Mouse (Mus musculus): Measurements from ENCODE around the gene Stoml2.

GRCm38 (mm10) chr4:43030352-43030751, 1.2 kb downstream of the Stoml2 start:
- TF ChIP-seq CTCF (conservative IDR thresholded peaks at IDR 0.05; ENCODE audit: low read length) (no peak), NANOG (IDR thresholded peaks at IDR 0.05; ENCODE audit: borderline replicate concordance, low read length) (no peak)

Data from E14TG2a.4 (cell line).